Mouse (Mus musculus): ENCODE measurements at regions not wholly inside any gene's neighbourhood (a gene's known extent, or its start where the extent isn't known, plus 50 kb on each side); places are given as distances from the start of the nearest gene placed in this dataset.

DNA sequence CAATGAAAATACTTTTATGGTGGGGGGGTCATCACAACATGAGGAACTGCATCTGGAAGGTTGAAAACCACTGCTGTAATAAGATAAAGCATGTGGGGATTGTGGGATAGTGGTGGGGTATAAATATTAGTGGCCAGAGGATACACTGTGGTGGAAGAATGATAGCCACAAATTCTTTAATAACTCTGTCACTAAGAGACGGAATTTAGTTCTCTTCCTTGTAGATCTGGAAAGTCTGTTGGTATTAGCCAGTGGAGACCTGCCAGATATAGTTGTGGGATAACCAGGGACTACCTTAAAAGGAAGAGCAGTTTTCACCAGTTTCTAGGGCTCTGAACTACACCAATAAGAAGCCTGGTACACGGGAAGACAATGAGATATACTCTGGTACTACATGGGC, 161.8 kb downstream of the Tmx1 start:
- TF ChIP-seq EP300 (IDR thresholded peaks at IDR 0.05; ENCODE audit: low read depth), result no peak
- no peak for TF ChIP-seq CTCF (IDR thresholded peaks at IDR 0.05; ENCODE audit: low read depth)
- Histone ChIP-seq H3K4me2 (ENCODE audit: low read depth, low read length) (no peak overlapping the region), H3K4me3 (ENCODE audit: low read depth, low read length) (no peak overlapping the region), H3K9me3 (replicated peaks; ENCODE audit: control insufficient read depth, low read length) (no peaks in the 10 kb centered on the region), H3K4me1 (ENCODE audit: control insufficient read depth, insufficient read depth) (peaks cover 18% of the 10 kb centered on the region; the same call in 1 of the 2 replicates), H3K9ac (replicated peaks; ENCODE audit: low read depth, low read length) (no peak overlapping the region), H3K36me3 (replicated peaks; ENCODE audit: control insufficient read depth, insufficient read depth, low read length) (no peaks in the 10 kb centered on the region), H3K27me3 (ENCODE audit: control insufficient read depth, insufficient read depth, low read length) (no peaks in the 10 kb centered on the region), H3K27ac (ENCODE audit: low read depth) (no peak overlapping the region)
- no peak for ATAC-seq (ENCODE audit: insufficient read depth, low read depth)
- WGBS, result 85% methylated on average over 2 of the region's 2 CpGs
- no peak for DNase-seq (ENCODE audit: low spot score)

DNA sequence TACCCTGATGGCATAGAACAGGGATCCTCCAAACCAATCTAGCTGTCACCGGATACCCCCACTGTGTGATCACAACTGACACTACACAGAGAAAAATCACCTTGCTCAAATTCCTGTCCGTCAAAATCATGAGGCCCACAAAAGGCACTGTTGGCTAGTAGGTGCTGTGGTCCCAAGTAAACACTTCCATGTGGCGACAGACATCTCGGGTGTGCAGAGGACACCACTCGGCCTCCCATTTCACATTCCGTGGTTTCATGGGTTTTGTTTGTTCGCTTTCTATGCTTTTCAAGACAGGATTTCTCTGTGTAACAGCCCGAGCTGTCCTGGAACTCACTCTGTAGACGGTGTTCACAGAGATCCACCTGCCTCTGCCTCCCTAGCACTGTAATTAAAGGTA, 162.2 kb downstream of the Tmx1 start:
- Histone ChIP-seq H3K4me1 (ENCODE audit: control insufficient read depth, insufficient read depth) (peaks cover 18% of the 10 kb centered on the region; the same call in 1 of the 2 replicates), H3K4me2 (ENCODE audit: low read depth, low read length) (no peak overlapping the region), H3K9me3 (replicated peaks; ENCODE audit: control insufficient read depth, low read length) (no peaks in the 10 kb centered on the region), H3K27me3 (ENCODE audit: control insufficient read depth, insufficient read depth, low read length) (no peaks in the 10 kb centered on the region), H3K4me3 (ENCODE audit: low read depth, low read length) (no peak overlapping the region), H3K27ac (ENCODE audit: low read depth) (peak overlapping the region; percentile 37; the same call in 1 of the 2 replicates), H3K9ac (replicated peaks; ENCODE audit: low read depth, low read length) (no peak overlapping the region), H3K36me3 (replicated peaks; ENCODE audit: control insufficient read depth, insufficient read depth, low read length) (no peaks in the 10 kb centered on the region)
- TF ChIP-seq EP300 (IDR thresholded peaks at IDR 0.05; ENCODE audit: low read depth) (no peak), CTCF (IDR thresholded peaks at IDR 0.05; ENCODE audit: low read depth) (no peak)
- ATAC-seq (ENCODE audit: insufficient read depth, low read depth), result no peak
- no peak for DNase-seq (ENCODE audit: low spot score)
- 89% methylated on average over 9 of the region's 9 CpGs for WGBS

DNA sequence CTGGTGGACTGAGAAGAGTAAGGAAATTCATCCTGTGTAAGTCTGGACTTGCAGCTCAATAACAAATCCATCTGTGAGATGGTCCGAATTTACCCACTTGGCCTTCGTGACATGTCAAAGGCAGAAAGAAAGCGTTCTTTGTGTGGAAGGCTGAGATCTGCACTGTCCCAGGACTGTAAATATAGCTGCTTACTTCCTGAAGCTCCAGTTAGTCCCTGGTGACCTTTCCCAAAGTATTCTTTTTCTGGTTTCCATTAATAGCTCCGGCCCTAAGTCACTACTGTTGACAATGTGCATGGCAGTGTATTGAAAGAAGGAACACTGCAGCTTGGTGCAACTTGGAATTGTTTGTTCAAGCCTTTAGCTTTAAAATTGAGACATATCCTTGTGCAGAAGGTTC, 163.2 kb downstream of the Tmx1 start:
- Histone ChIP-seq H3K9me3 (replicated peaks; ENCODE audit: control insufficient read depth, low read length) (no peaks in the 10 kb centered on the region), H3K4me3 (ENCODE audit: low read depth, low read length) (no peak overlapping the region), H3K4me1 (ENCODE audit: control insufficient read depth, insufficient read depth) (peaks cover 18% of the 10 kb centered on the region; the same call in 1 of the 2 replicates), H3K36me3 (replicated peaks; ENCODE audit: control insufficient read depth, insufficient read depth, low read length) (no peaks in the 10 kb centered on the region), H3K27ac (ENCODE audit: low read depth) (peak overlapping the region; percentile 58), H3K27me3 (ENCODE audit: control insufficient read depth, insufficient read depth, low read length) (no peaks in the 10 kb centered on the region), H3K4me2 (ENCODE audit: low read depth, low read length) (no peak overlapping the region), H3K9ac (replicated peaks; ENCODE audit: low read depth, low read length) (no peak overlapping the region)
- no peak for TF ChIP-seq EP300 (IDR thresholded peaks at IDR 0.05; ENCODE audit: low read depth)
- TF ChIP-seq CTCF (IDR thresholded peaks at IDR 0.05; ENCODE audit: low read depth), result no peak
- WGBS, result 48% methylated on average over 4 of the region's 4 CpGs
- ATAC-seq (ENCODE audit: insufficient read depth, low read depth) (no peak), DNase-seq (ENCODE audit: low spot score) (peak; percentile 49)

DNA sequence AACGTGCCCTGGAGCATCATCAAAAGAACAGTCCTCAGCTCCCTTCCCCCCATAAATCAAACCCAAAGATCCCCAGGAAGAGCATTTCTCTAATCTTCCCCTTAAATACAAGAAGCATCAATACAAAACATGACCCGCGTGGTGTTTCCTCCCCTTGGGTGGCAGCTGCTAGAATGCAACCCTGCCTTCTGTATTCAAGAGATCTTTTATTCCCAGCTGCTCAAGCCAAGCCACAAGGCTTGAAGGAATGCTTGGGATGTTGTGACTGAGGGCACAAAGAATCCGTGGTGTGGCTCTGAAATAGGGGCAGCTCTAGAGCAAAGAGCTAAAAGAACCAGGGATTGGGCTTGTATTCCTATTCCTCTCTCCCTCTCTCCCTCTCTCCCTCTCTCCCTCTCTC, 163.6 kb downstream of the Tmx1 start:
- 43% methylated on average over 4 of the region's 4 CpGs for WGBS
- Histone ChIP-seq H3K4me1 (ENCODE audit: control insufficient read depth, insufficient read depth) (peaks cover 18% of the 10 kb centered on the region; the same call in 1 of the 2 replicates), H3K27me3 (ENCODE audit: control insufficient read depth, insufficient read depth, low read length) (no peaks in the 10 kb centered on the region), H3K4me2 (ENCODE audit: low read depth, low read length) (no peak overlapping the region), H3K9ac (replicated peaks; ENCODE audit: low read depth, low read length) (no peak overlapping the region), H3K36me3 (replicated peaks; ENCODE audit: control insufficient read depth, insufficient read depth, low read length) (no peaks in the 10 kb centered on the region), H3K4me3 (ENCODE audit: low read depth, low read length) (no peak overlapping the region), H3K9me3 (replicated peaks; ENCODE audit: control insufficient read depth, low read length) (no peaks in the 10 kb centered on the region), H3K27ac (ENCODE audit: low read depth) (peak overlapping the region; percentile 58; the same call in 1 of the 2 replicates)
- no peak for ATAC-seq (ENCODE audit: insufficient read depth, low read depth)
- no peak for DNase-seq (ENCODE audit: low spot score)
- TF ChIP-seq EP300 (IDR thresholded peaks at IDR 0.05; ENCODE audit: low read depth) (no peak), CTCF (IDR thresholded peaks at IDR 0.05; ENCODE audit: low read depth) (no peak)

DNA sequence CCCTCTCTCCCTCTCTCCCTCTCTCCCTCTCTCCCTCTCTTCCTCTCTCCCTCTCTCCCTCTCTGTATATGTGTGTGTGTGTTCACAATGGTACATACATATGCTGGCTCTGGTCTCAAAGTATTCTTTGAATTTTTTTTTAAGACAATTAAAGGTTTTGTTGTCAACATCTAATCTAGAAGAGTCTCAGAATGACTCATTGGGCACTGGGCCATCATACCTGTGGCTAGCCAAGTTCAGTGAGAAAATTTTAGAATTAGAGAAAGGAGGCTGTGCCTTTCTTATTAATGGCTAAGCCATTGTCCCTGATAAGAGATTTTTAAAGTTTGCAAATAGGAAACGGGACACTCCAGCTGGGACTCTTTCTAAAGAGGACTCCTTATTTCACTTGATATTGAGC, 164.1 kb downstream of the Tmx1 start:
- no peak overlapping the region for H3K4me3 ChIP-seq (ENCODE audit: low read depth, low read length)
- H3K27me3 ChIP-seq (ENCODE audit: control insufficient read depth, insufficient read depth, low read length), result no peaks in the 10 kb centered on the region
- 63% methylated on average over 1 of the region's 1 CpGs for WGBS
- no peak for ATAC-seq (ENCODE audit: insufficient read depth, low read depth)
- no peaks in the 10 kb centered on the region for H3K9me3 ChIP-seq (replicated peaks; ENCODE audit: control insufficient read depth, low read length)
- H3K27ac ChIP-seq (ENCODE audit: low read depth), result no peak overlapping the region
- H3K4me1 ChIP-seq (ENCODE audit: control insufficient read depth, insufficient read depth), result peaks cover 20% of the 10 kb centered on the region
- no peak overlapping the region for H3K4me2 ChIP-seq (ENCODE audit: low read depth, low read length)
- TF ChIP-seq CTCF (IDR thresholded peaks at IDR 0.05; ENCODE audit: low read depth) (no peak), EP300 (IDR thresholded peaks at IDR 0.05; ENCODE audit: low read depth) (no peak)
- DNase-seq (ENCODE audit: low spot score), result no peak
- H3K9ac ChIP-seq (replicated peaks; ENCODE audit: low read depth, low read length), result no peak overlapping the region
- H3K36me3 ChIP-seq (replicated peaks; ENCODE audit: control insufficient read depth, insufficient read depth, low read length), result no peaks in the 10 kb centered on the region

DNA sequence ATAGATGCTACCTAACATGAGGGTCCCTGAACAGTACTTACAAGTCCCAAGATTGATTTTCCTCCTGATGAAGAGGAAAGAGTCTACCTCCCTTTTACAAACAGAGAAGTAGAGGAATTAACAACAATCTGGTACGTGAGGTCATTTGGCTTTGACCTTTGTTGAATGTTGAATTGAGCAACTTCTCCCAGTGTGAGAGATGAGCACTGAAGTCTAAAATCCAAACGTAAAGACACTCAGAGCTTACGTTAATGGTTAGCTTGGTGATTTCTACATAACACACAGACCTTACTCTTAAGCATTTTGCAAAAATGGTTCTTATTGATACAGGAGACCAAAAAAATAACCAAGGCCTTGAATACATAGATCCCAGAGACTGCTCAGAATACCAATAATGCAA, 165.1 kb downstream of the Tmx1 start:
- no peaks in the 10 kb centered on the region for H3K27me3 ChIP-seq (ENCODE audit: control insufficient read depth, insufficient read depth, low read length)
- no peak overlapping the region for H3K9ac ChIP-seq (replicated peaks; ENCODE audit: low read depth, low read length)
- peaks cover 17% of the 10 kb centered on the region for H3K4me1 ChIP-seq (ENCODE audit: control insufficient read depth, insufficient read depth)
- ATAC-seq (ENCODE audit: insufficient read depth, low read depth) (no peak), DNase-seq (ENCODE audit: low spot score) (no peak)
- no peaks in the 10 kb centered on the region for H3K36me3 ChIP-seq (replicated peaks; ENCODE audit: control insufficient read depth, insufficient read depth, low read length)
- 90% methylated on average over 3 of the region's 3 CpGs for WGBS
- no peak overlapping the region for H3K4me3 ChIP-seq (ENCODE audit: low read depth, low read length)
- H3K27ac ChIP-seq (ENCODE audit: low read depth), result no peak overlapping the region
- TF ChIP-seq EP300 (IDR thresholded peaks at IDR 0.05; ENCODE audit: low read depth) (no peak), CTCF (IDR thresholded peaks at IDR 0.05; ENCODE audit: low read depth) (no peak)
- no peaks in the 10 kb centered on the region for H3K9me3 ChIP-seq (replicated peaks; ENCODE audit: control insufficient read depth, low read length)
- H3K4me2 ChIP-seq (ENCODE audit: low read depth, low read length), result no peak overlapping the region
